Comparison of ENCODE assay signal across 20 mouse cellular contexts in the genomic region with DNA sequence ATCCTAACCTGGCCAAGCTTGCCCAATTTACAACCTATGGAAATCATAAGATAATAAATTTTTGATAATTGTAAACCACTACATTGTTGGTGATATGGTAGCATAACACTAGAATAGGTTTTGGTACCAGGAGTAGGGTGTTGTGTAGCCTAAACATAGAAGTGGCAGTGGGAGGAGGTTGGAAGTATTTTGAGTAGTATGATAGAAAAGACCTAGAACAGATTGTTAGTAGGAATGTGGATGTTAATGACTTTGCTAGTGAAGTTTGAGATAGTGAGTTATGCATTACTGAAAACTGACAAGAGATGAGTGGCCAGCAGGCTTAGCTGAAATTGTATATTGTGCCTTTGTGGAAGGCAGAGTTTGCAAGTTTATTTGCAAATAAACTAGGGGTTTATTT. TPM values are rescaled to one million over a fixed set of nuclear protein-coding genes. Genes with fewer than 3 reads are reported as not detected.
DNase-seq lines count a peak whose midpoint lies in the region; ATAC-seq lines count a peak whose summit lies in the region.
"Had no signal": no experiment of that assay in that cellular context is flagged by ENCODE, and none has a peak within 500 bp of the region (broad histone marks: within the 10 kb centered on the region; RNA-seq: fewer than 3 reads in every experiment).

No protein-coding gene starts in this region.

- ATAC-seq in frontal cortex, adult (ENCODE audit: low TSS enrichment): peak; percentile 36; the same call in 1 of the 2 replicates
- ATAC-seq: activated CD4-positive, CD25-positive, alpha-beta regulatory T cell, adult 4 months; CD4-positive, CD25-positive, alpha-beta regulatory T cell, adult 4 months; Patski had no signal

- DNase-seq in frontal cortex, postnatal 14 days (ENCODE audit: low spot score in 2 of 2): no peak
- DNase-seq in brain, adult 2 months (ENCODE audit: low read depth, low spot score): peak; percentile 47
- peak; percentile 57 for DNase-seq in telencephalon, adult 2 months (ENCODE audit: low read depth, low spot score)
- DNase-seq in embryo, embryonic 9.5 days (ENCODE audit: extremely low spot score): no peak
- no peak for DNase-seq in adrenal gland, adult 2 months
- DNase-seq: adrenal gland, adult 8-10 months; adrenal gland, postnatal 10 days; adrenal gland, postnatal 14 days; adrenal gland, postnatal 25 days; adrenal gland, postnatal 36 days; B cell, adult 2 months; cerebellum, adult 11 months; cerebellum, adult 11-12 months; cerebellum, adult 18-20 months; cerebellum, adult 2 months; cerebellum, adult 8-10 months had no signal

RNA-seq across cellular contexts. Expression of gene Csnk2a1, which starts 3.4 kb away (rescaled TPM):
- total RNA-seq in adrenal gland, adult 2 months (2021): 10 to 100 TPM; 91.7 to 93.7 TPM
- polyA plus RNA-seq in adrenal gland, adult 2 months (2012; rRNA removed): 8.4 and 10.6 TPM in 2 replicates

Comparison
In these comparisons a context has a peak if more than half of its experiments do, and no peak if none do; other contexts are left out.
1. DNase-seq: peak in brain, adult 2 months (single experiment) and telencephalon, adult 2 months (single experiment); none in frontal cortex, postnatal 14 days (0 of 2), embryo, embryonic 9.5 days (single experiment) and adrenal gland, adult 2 months (single experiment).